Mouse (Mus musculus) lung, postnatal 25 days (tissue): ENCODE data around the gene Lmod1.

Experiments used
- DNase-seq: peaks from one replicate; pipeline ENCODE4 v3.0.0; 2022; ENCODE audit warnings: low spot score

Lmod1 gene

DNA sequence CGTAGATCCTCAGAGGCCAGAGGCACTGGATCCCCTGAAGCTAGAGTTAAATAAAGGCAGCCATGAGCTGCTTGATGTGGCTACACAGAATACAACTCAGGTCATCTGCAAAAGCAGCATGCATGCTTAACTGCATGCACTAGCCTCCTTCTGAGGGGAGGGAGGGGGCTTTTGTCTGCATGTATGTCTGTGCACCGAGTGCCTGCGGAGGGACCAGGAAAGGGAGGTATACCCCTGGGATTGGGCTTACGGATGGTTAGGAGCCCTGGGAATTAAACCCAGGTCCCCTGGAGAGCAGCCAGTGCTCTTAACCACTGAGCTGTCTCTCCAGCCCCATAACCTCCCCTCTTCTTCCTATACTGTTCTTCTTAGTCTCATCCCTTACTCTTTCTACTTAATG, 87.5 kb downstream of the Lmod1 start:
- no peak for DNase-seq

DNA sequence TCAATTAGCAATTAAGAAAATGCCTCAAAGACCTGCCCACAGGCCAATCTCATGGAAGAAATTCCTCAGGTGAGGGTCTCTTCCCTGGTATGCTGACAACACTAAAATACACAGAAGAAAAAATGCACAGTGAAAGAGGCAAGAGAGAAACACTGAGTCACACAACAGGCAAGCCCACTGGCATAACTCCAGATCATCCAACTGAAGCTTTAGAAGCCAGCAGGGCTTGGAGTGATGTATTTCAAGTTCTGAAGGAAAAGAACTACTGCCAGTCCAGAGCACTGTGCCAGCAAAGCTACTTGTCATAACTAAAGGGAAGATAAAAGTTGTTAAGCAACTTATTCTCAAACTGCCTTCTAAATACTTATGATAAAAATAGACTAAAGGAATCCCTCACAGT, 89.4 kb downstream of the Lmod1 start:
- peak; percentile 28 for DNase-seq
